Mouse (Mus musculus): Measurements from ENCODE around the gene Fhl2. TPM values are rescaled to one million over a fixed set of nuclear protein-coding genes. Genes with fewer than 3 reads are reported as not detected.
"Not testable (repeated sequence)": the region's sequence is repeated elsewhere in the genome, so short reads cannot be mapped to it uniquely, and the experiment has no call there.

Fhl2 gene
- polyA plus RNA-seq, 1 experiment = not detected

DNA sequence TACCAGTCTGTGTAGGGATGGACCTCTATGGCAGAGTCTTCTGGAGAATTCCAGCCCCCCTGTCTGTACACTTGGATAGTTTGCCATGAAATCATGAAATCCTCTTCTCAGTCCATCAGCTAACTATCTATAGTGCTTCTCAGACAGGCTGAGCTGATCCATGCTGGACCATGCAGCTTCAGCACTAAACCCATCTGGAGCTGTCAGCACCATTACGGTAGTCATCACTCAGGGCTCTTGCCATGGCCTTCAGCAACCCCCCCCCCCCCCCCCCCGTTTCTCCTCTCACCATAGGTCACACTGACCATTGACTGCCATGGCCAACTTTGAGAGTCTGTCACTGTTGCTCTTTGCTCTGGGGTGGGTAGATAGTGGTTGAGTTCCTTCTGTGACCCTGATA, 5.0 kb upstream of the Fhl2 start:
- H3K27ac ChIP-seq (ENCODE audit: insufficient read depth, low read depth, low read length) = no peak overlapping the region
- WGBS = 83% methylated on average over 2 of the region's 2 CpGs
- TF ChIP-seq POLR2A (IDR thresholded peaks at IDR 0.05; ENCODE audit: insufficient read depth, low read depth, low read length) (no peak), CTCF (IDR thresholded peaks at IDR 0.05; ENCODE audit: insufficient read depth, low read depth, low read length) (no peak)
- no peak overlapping the region for H3K4me3 ChIP-seq (ENCODE audit: insufficient read depth, low read depth, low read length)
- peaks cover 3% of the 10 kb centered on the region; the same call in 1 of the 2 replicates for H3K4me1 ChIP-seq (ENCODE audit: control insufficient read depth, insufficient read depth, low read length)

DNA sequence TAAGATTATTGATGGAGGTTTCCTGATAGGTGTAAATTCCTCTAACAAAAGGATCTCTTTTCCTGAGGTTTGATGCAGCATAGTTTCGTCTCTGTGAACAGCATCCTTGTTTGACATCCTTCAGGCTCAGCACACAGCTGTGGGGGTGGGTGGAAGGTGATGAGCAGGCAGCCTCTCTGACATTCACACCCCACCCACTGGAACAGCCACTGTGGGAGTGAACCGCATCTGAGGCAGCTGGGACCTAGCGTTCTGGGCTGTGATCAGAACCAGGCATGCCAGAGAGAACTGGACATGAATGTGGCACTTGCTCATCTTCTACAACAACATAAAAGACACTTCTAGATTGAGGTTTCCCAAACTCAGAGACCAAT, 3.1 kb upstream of the Fhl2 start:
- Histone ChIP-seq H3K4me1 (ENCODE audit: control insufficient read depth, insufficient read depth, low read length) (peaks cover 3% of the 10 kb centered on the region; the same call in 1 of the 2 replicates), H3K27ac (ENCODE audit: insufficient read depth, low read depth, low read length) (no peak overlapping the region), H3K4me3 (ENCODE audit: insufficient read depth, low read depth, low read length) (no peak overlapping the region)
- no peak for TF ChIP-seq POLR2A (IDR thresholded peaks at IDR 0.05; ENCODE audit: insufficient read depth, low read depth, low read length)
- TF ChIP-seq CTCF (IDR thresholded peaks at IDR 0.05; ENCODE audit: insufficient read depth, low read depth, low read length) = no peak
- 51% methylated on average over 3 of the region's 3 CpGs for WGBS

DNA sequence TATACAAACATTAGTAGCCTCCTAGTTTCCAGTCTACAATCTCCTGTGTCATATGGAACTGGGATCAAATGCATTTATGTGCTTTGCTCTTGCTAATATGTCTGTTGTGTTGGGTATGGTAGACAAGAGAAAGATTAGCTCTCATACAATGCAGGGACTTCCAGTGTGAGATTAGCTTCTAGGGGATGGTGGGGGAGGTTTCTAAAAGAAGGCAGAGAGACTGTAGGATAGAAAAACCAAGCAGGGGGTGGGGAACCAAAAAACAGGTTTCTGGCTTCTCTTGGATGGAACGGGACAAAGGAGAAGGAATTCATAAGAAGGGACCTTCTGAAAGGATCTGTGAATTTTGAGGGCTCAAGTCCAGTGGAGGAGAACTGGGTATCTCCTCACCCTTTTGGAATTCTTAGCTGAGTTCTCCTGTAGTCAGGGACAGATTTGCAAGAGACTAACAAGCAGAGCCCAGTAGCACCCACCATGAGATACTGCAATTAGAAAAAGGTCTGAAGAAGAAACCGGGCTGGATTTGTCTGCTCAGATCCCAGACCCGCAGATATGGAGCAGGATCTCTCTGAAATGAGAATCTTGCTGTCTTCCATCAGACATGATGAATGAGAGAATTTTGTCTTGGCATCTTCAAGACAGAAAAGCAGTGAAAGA, 2.6 kb upstream of the Fhl2 start:
- no peak overlapping the region for H3K4me3 ChIP-seq (ENCODE audit: insufficient read depth, low read depth, low read length)
- TF ChIP-seq CTCF (IDR thresholded peaks at IDR 0.05; ENCODE audit: insufficient read depth, low read depth, low read length) (no peak), POLR2A (IDR thresholded peaks at IDR 0.05; ENCODE audit: insufficient read depth, low read depth, low read length) (no peak)
- WGBS = 77% methylated on average over 3 of the region's 3 CpGs
- no peak overlapping the region for H3K27ac ChIP-seq (ENCODE audit: insufficient read depth, low read depth, low read length)
- peaks cover 3% of the 10 kb centered on the region; the same call in 1 of the 2 replicates for H3K4me1 ChIP-seq (ENCODE audit: control insufficient read depth, insufficient read depth, low read length)

DNA sequence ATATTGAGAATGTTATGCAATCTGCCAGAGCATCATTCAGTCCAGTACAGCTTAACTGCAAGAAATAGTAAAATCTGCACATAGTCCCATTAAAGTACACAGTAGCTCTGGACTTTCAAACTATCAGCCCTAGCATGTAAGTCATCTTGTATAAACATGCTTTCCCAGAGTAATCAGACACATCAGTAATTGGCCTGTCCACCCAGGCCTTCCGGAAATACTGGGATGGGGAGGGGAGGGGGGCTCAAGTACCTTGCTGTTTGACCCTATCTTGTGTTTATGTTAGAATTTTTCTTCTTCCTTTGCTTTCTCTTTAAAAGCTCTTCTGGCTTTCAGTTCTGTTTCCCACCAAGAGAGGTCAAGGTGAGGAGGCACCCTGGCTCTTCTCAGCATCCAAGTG, 725 bp downstream of the Fhl2 start:
- no peak overlapping the region for H3K4me3 ChIP-seq (ENCODE audit: insufficient read depth, low read depth, low read length)
- H3K4me1 ChIP-seq (ENCODE audit: control insufficient read depth, insufficient read depth, low read length) = peaks cover 7% of the 10 kb centered on the region
- WGBS = 72% methylated on average over 1 of the region's 1 CpGs
- H3K27ac ChIP-seq (ENCODE audit: insufficient read depth, low read depth, low read length) = no peak overlapping the region
- no peak for TF ChIP-seq CTCF (IDR thresholded peaks at IDR 0.05; ENCODE audit: insufficient read depth, low read depth, low read length)
- TF ChIP-seq POLR2A (IDR thresholded peaks at IDR 0.05; ENCODE audit: insufficient read depth, low read depth, low read length) = no peak

DNA sequence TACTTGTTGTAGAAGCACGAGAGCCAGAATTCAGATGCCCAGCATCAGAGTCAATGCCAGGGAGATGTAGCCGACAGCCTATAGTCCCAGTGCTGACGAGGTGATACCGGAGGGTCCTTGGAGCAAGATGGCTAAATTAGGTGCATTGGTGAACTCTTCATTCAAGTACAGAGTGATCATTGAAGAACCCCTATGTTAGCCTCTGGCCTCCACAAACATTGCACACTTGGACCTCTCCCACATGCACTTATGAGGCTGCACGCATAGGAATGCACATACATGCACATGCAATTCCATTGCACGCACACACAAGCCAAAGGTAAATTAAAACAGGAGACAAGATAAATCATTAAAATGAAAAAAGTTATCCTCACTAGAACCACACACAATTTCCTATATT, 3.4 kb downstream of the Fhl2 start:
- 97% methylated on average over 6 of the region's 6 CpGs for WGBS
- TF ChIP-seq CTCF (IDR thresholded peaks at IDR 0.05; ENCODE audit: insufficient read depth, low read depth, low read length) = no peak
- no peak for TF ChIP-seq POLR2A (IDR thresholded peaks at IDR 0.05; ENCODE audit: insufficient read depth, low read depth, low read length)
- H3K4me1 ChIP-seq (ENCODE audit: control insufficient read depth, insufficient read depth, low read length) = peaks cover 4% of the 10 kb centered on the region
- H3K27ac ChIP-seq (ENCODE audit: insufficient read depth, low read depth, low read length) = no peak overlapping the region
- H3K4me3 ChIP-seq (ENCODE audit: insufficient read depth, low read depth, low read length) = no peak overlapping the region

DNA sequence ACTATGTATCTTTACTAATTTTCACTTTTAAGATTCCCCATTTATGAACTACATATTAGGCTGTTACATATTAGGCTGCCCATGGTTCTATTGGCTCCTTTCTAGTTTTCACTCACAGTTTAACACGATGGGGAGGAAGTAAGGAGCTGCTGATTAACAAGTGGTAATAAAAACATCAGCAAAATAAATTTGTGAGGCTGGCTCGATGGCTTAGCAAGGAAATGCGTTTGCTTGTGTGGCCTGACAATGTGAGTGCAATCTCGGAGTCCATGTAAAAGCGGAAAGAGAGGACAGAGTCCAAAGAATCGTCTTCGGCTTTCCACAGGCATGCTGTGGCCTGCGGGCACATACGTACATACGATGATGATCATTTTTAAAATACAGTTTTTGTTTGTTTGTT, 4.3 kb downstream of the Fhl2 start:
- 83% methylated on average over 10 of the region's 10 CpGs for WGBS
- Histone ChIP-seq H3K27ac (ENCODE audit: insufficient read depth, low read depth, low read length) (no peak overlapping the region), H3K4me3 (ENCODE audit: insufficient read depth, low read depth, low read length) (no peak overlapping the region), H3K4me1 (ENCODE audit: control insufficient read depth, insufficient read depth, low read length) (peaks cover 4% of the 10 kb centered on the region)
- TF ChIP-seq POLR2A (IDR thresholded peaks at IDR 0.05; ENCODE audit: insufficient read depth, low read depth, low read length) = no peak
- TF ChIP-seq CTCF (IDR thresholded peaks at IDR 0.05; ENCODE audit: insufficient read depth, low read depth, low read length) = no peak

DNA sequence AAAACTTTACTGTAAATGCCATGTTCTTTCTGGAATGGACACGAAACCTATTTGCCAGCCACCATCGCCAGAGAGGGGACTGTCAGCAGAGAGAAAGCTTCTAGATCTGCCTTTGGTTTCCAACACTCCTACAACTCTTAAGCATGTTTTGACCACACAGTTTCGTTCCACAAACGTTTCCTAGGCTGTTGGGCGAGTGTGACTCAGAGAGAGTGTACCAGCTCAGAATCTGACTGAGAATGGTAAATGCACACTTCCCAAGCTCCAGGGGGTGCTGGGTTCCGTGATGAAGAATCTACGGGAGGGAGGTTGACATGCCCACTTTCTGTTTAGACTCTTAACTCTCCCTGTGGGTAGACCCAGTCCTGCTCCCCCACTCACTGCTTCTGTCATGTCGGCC, 5.7 kb downstream of the Fhl2 start:
- WGBS = 56% methylated on average over 8 of the region's 8 CpGs

DNA sequence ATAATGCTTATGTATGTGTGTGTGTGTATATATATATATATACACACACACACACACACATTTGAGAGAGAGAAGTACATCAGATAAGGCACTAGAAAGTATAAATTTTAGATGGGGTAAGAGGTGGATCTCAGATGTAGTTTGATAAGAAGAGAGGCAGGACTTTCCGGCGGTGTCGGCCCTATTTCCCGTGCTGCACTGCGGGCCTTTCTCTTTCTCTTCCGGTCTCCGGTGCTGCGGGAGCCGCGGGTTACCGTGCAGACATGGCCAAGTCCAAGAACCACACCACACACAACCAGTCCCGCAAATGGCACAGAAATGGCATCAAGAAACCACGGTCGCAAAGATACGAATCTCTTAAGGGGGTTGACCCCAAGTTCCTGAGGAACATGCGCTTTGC, 7.9 kb downstream of the Fhl2 start:
- 96% methylated on average over 12 of the region's 16 CpGs for WGBS
- H3K4me3 ChIP-seq (ENCODE audit: insufficient read depth, low read depth, low read length); H3K4me1 ChIP-seq (ENCODE audit: control insufficient read depth, insufficient read depth, low read length); H3K27ac ChIP-seq (ENCODE audit: insufficient read depth, low read depth, low read length): not testable (repeated sequence)

More for the DNA sequence above, 5.7 kb downstream of the Fhl2 start:
- H3K27ac ChIP-seq (ENCODE audit: insufficient read depth, low read depth, low read length) = no peak overlapping the region
- H3K4me3 ChIP-seq (ENCODE audit: insufficient read depth, low read depth, low read length) = no peak overlapping the region
- TF ChIP-seq CTCF (IDR thresholded peaks at IDR 0.05; ENCODE audit: insufficient read depth, low read depth, low read length) (no peak), POLR2A (IDR thresholded peaks at IDR 0.05; ENCODE audit: insufficient read depth, low read depth, low read length) (no peak)
- H3K4me1 ChIP-seq (ENCODE audit: control insufficient read depth, insufficient read depth, low read length) = peaks cover 4% of the 10 kb centered on the region

DNA sequence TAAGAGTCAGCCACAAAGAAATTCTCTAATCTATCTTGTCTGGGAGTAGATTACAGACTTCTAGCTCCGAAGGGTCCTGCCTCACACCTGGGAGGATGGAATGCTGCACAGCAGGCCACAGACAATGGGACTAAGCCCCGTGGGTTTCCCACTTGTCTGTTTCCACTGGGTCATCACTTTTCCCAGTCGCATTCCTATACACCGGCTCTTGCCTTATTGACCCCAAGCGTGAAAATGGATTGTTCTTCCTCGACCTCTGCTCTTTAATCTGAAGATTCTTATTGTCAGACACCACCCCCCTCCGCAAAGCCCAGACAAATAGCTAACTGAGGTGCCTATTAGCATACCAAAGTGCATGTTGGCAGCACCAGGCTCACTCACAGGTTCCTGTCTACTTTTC, 10.4 kb downstream of the Fhl2 start:
- no peak for TF ChIP-seq CTCF (IDR thresholded peaks at IDR 0.05; ENCODE audit: insufficient read depth, low read depth, low read length)
- no peak for TF ChIP-seq POLR2A (IDR thresholded peaks at IDR 0.05; ENCODE audit: insufficient read depth, low read depth, low read length)
- Histone ChIP-seq H3K4me1 (ENCODE audit: control insufficient read depth, insufficient read depth, low read length) (peaks cover 2% of the 10 kb centered on the region), H3K27ac (ENCODE audit: insufficient read depth, low read depth, low read length) (no peak overlapping the region), H3K4me3 (ENCODE audit: insufficient read depth, low read depth, low read length) (no peak overlapping the region)
- WGBS = 60% methylated on average over 7 of the region's 7 CpGs

DNA sequence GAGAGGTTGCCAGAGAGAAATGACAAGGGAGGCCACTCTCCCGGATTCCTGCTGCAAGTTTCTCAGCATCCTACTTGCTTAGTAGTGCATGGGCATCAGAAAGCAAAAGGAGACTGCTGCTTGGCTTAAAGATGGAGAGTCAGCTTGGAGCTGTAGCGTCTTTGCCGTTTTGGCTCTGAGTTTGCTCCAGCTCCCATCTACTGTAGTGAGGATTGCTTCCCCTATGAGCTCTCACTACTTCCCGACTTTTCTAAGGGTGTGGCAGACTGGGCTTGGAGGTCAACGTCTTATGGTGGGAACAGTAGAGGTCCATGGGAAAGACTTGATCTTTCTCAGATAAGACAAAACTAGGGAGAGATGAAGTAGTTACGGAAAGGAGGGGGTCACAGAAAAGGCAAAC, 15.9 kb downstream of the Fhl2 start:
- TF ChIP-seq POLR2A (IDR thresholded peaks at IDR 0.05; ENCODE audit: insufficient read depth, low read depth, low read length) = no peak
- TF ChIP-seq CTCF (IDR thresholded peaks at IDR 0.05; ENCODE audit: insufficient read depth, low read depth, low read length) = no peak
- H3K4me3 ChIP-seq (ENCODE audit: insufficient read depth, low read depth, low read length) = no peak overlapping the region
- 86% methylated on average over 6 of the region's 6 CpGs for WGBS
- H3K4me1 ChIP-seq (ENCODE audit: control insufficient read depth, insufficient read depth, low read length) = no peaks in the 10 kb centered on the region
- H3K27ac ChIP-seq (ENCODE audit: insufficient read depth, low read depth, low read length) = no peak overlapping the region

All from olfactory bulb, adult 2 months (tissue).